Mouse (Mus musculus): Measurements from ENCODE around the gene 4930558K02Rik. TPM values are rescaled to one million over a fixed set of nuclear protein-coding genes. Genes with fewer than 3 reads are reported as not detected.

The 4930558K02Rik gene
- total RNA-seq, 2 experiments from 2014 or later: not detected

- intact Hi-C loops (cut with DNase I): no loop called here
- DNase-seq (ENCODE audit: low spot score): no peak
Observed at GRCm38 (mm10) chr1:161999338-161999737, 19.9 kb upstream of the 4930558K02Rik start.

GRCm38 (mm10) chr1:161998781-161999180 lies 19.3 kb upstream of the 4930558K02Rik start:
- intact Hi-C loops (cut with DNase I): no loop called here
- no peak for DNase-seq (ENCODE audit: low spot score)

GRCm38 (mm10) chr1:161992389-161992788 lies 13.0 kb upstream of the 4930558K02Rik start:
- no peak for DNase-seq (ENCODE audit: low spot score)
- intact Hi-C loops (cut with DNase I): no loop called here

GRCm38 (mm10) chr1:161991846-161992245 lies 12.4 kb upstream of the 4930558K02Rik start:
- DNase-seq (ENCODE audit: low spot score): no peak
- intact Hi-C loops (cut with DNase I): no loop called here

GRCm38 (mm10) chr1:161990684-161991578 lies 11.5 kb upstream of the 4930558K02Rik start:
- intact Hi-C loops (cut with DNase I): no loop called here
- DNase-seq (ENCODE audit: low spot score): no peak

- intact Hi-C loops (cut with DNase I): no loop called here
Observed at GRCm38 (mm10) chr1:161983979-161984566, 4.6 kb upstream of the 4930558K02Rik start.

GRCm38 (mm10) chr1:161983451-161983850 lies 4.0 kb upstream of the 4930558K02Rik start:
- intact Hi-C loops (cut with DNase I): no loop called here
- no peak for DNase-seq (ENCODE audit: low spot score)

More at GRCm38 (mm10) chr1:161983979-161984566, 4.6 kb upstream of the 4930558K02Rik start:
- DNase-seq (ENCODE audit: low spot score): no peak

GRCm38 (mm10) chr1:161980626-161981298 lies 1.3 kb upstream of the 4930558K02Rik start:
- no peak for DNase-seq (ENCODE audit: low spot score)
- intact Hi-C loops (cut with DNase I): no loop called here

- intact Hi-C loops (cut with DNase I): no loop called here
- DNase-seq (ENCODE audit: low spot score): no peak
Observed at GRCm38 (mm10) chr1:161980046-161980445, 610 bp upstream of the 4930558K02Rik start.

- intact Hi-C loops (cut with DNase I): loop anchor here (5.0 kb wide), 1 partner anchor 231 kb away; no protein-coding TSS in a partner anchor
- no peak for DNase-seq (ENCODE audit: low spot score)
Observed at GRCm38 (mm10) chr1:161978173-161978700, 1.2 kb downstream of the 4930558K02Rik start.

- no peak for DNase-seq (ENCODE audit: low spot score)
- intact Hi-C loops (cut with DNase I): loop anchor here (5.0 kb wide), 1 partner anchor 230 kb away; no protein-coding TSS in a partner anchor
Observed at GRCm38 (mm10) chr1:161977331-161977730, 2.1 kb downstream of the 4930558K02Rik start.

- peak; percentile 33 for DNase-seq (ENCODE audit: low spot score)
- intact Hi-C loops (cut with DNase I): loop anchor here (5.0 kb wide), 1 partner anchor 229 kb away; no protein-coding TSS in a partner anchor
Observed at GRCm38 (mm10) chr1:161976255-161977182, 2.9 kb downstream of the 4930558K02Rik start.

- DNase-seq (ENCODE audit: low spot score): no peak
- intact Hi-C loops (cut with DNase I): no loop called here
Observed at GRCm38 (mm10) chr1:161972233-161972632, 7.2 kb downstream of the 4930558K02Rik start.

- no peak for DNase-seq (ENCODE audit: low spot score)
- intact Hi-C loops (cut with DNase I): no loop called here
Observed at GRCm38 (mm10) chr1:161970874-161971273, 8.6 kb downstream of the 4930558K02Rik start.

- intact Hi-C loops (cut with DNase I): loop anchor here (2.0 kb wide), 1 partner anchor 92 kb away; the partner anchor contains the start of gene Suco
- DNase-seq (ENCODE audit: low spot score): peak; percentile 89
Observed at GRCm38 (mm10) chr1:161968589-161969407, 10.6 kb downstream of the 4930558K02Rik start, which contains the start of gene Pigc. Pigc (plus strand) TSS chr1:161969186.

- intact Hi-C loops (cut with DNase I): loop anchor here (2.0 kb wide), 1 partner anchor 91 kb away; the partner anchor contains the start of gene Suco
- no peak for DNase-seq (ENCODE audit: low spot score)
Observed at GRCm38 (mm10) chr1:161967936-161968335, 11.5 kb downstream of the 4930558K02Rik start.

- no peak for DNase-seq (ENCODE audit: low spot score)
- intact Hi-C loops (cut with DNase I): loop anchor here (5.0 kb wide), 1 partner anchor 215 kb away; no protein-coding TSS in a partner anchor
Observed at GRCm38 (mm10) chr1:161962465-161963377, 16.7 kb downstream of the 4930558K02Rik start.
